Mouse (Mus musculus) bone marrow, adult 2 months (tissue): ENCODE measurements around the gene Carnmt1.

Experiments used
- CTCF ChIP-seq: fragments of 200-500 bp; IDR thresholded peaks from 2 replicates; pipeline ENCODE4 v1.5.1; 2011; ENCODE audit warnings: low read length, control low read depth; ENCODE audit not compliant: control insufficient read depth, insufficient read depth
- POLR2A ChIP-seq: fragments of 200-500 bp; IDR thresholded peaks from 2 replicates; pipeline ENCODE4 v1.6.1; 2011; ENCODE audit warnings: low read depth, mild to moderate bottlenecking, control low read depth, low read length, borderline replicate concordance; ENCODE audit not compliant: control insufficient read depth

- TF ChIP-seq POLR2A (no peak), CTCF (no peak)
Measured at GRCm38 (mm10) chr19:18623894-18624293, 46.7 kb upstream of the Carnmt1 start.
